In the genomic region with DNA sequence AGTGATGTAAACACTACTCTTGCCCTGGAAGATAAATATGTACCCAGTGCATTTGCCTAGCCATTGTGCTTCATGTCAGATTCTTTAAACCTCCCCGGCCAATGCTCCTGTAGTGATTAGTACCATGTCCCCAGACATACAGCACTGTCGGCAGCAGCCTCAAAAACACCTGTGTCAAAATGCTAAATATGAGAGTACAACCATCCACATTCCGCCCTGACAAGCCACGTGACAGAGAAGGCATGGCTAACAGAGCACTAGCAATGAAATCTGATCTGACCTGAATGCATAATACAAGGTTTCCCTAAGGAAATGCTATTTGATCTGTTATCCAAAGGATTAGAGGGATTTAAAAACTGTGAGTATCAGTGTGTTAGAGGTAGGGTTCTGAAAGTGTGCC, we compare ENCODE assay signal across 12 mouse cellular contexts.
DNase-seq lines count a peak whose midpoint lies in the region; ATAC-seq lines count a peak whose summit lies in the region.
"Had no signal": no experiment of that assay in that cellular context is flagged by ENCODE, and none has a peak within 500 bp of the region (broad histone marks: within the 10 kb centered on the region; RNA-seq: fewer than 3 reads in every experiment).

No protein-coding gene starts in this region.

- peaks cover 14% of the 10 kb centered on the region for H3K36me3 ChIP-seq in heart, embryonic 15.5 days
- H3K36me3 ChIP-seq in hindbrain, embryonic 14.5 days (replicated peaks; ENCODE audit: control insufficient read depth, insufficient read depth): no peaks in the 10 kb centered on the region
- H3K36me3 ChIP-seq: neural tube, embryonic 13.5 days had no signal

- H3K27ac ChIP-seq in heart, embryonic 15.5 days: peak overlapping the region; percentile 79
- no peak overlapping the region for H3K27ac ChIP-seq in hindbrain, embryonic 14.5 days
- H3K27ac ChIP-seq: hindbrain, postnatal 0 days; neural tube, embryonic 13.5 days had no signal

- intact Hi-C loops in heart, postnatal 25 days (cut with DNase I): no loop called here

- no peak overlapping the region for H3K9ac ChIP-seq in heart, embryonic 15.5 days
- no peak overlapping the region for H3K9ac ChIP-seq in hindbrain, embryonic 14.5 days
- H3K9ac ChIP-seq: neural tube, embryonic 13.5 days had no signal

- no peaks in the 10 kb centered on the region for H3K9me3 ChIP-seq in heart, embryonic 15.5 days (replicated peaks)
- peaks cover 6% of the 10 kb centered on the region; the same call in 1 of the 2 replicates for H3K9me3 ChIP-seq in hindbrain, embryonic 14.5 days (ENCODE audit: control insufficient read depth, low read length)

- H3K4me1 ChIP-seq in heart, embryonic 15.5 days (replicated peaks): peaks cover 25% of the 10 kb centered on the region
- H3K4me1 ChIP-seq in hindbrain, embryonic 14.5 days (replicated peaks; ENCODE audit: control insufficient read depth, insufficient read depth, low read length): no peaks in the 10 kb centered on the region

- no peak for DNase-seq in heart, postnatal 25 days (ENCODE audit: low spot score)
- peak; percentile 54 for DNase-seq in forelimb bud, embryonic 11.5 days (ENCODE audit: low read depth, low spot score)
- peak; percentile 29 to 41 for DNase-seq in kidney, adult 8-10 months
- DNase-seq in mesoderm, embryonic 11.5 days (ENCODE audit: low read depth, low spot score): peak; percentile 24
- DNase-seq in layer of hippocampus, adult 11-12 months (ENCODE audit: low spot score): no peak
- DNase-seq in hindbrain, embryonic 14.5 days (ENCODE audit: low spot score): no peak
- DNase-seq: cerebellum, adult 2 months; right cerebral cortex, adult 18-20 months had no signal

- H3K4me2 ChIP-seq in heart, embryonic 15.5 days: peak overlapping the region; percentile 18; the same call in 1 of the 2 replicates
- no peak overlapping the region; the same call in 1 of the 2 replicates for H3K4me2 ChIP-seq in hindbrain, embryonic 14.5 days (replicated peaks)
- H3K4me2 ChIP-seq: liver, embryonic 11.5 days; neural tube, embryonic 13.5 days had no signal

- 34% methylated on average over 4 of the region's 4 CpGs for WGBS in heart, embryonic 15.5 days
- WGBS in hindbrain, embryonic 14.5 days: 47% methylated on average over 4 of the region's 4 CpGs

- H3K4me3 ChIP-seq in heart, embryonic 15.5 days: no peak overlapping the region
- H3K4me3 ChIP-seq in hindbrain, embryonic 14.5 days (replicated peaks; ENCODE audit: low read length): no peak overlapping the region
- H3K4me3 ChIP-seq: neural tube, embryonic 13.5 days had no signal

- no peak; the same call in 1 of the 2 replicates for ATAC-seq in heart, embryonic 15.5 days (replicated peaks; ENCODE audit: insufficient number of reproducible peaks, insufficient read depth, low FRiP score, low read depth)
- ATAC-seq in hindbrain, embryonic 14.5 days (ENCODE audit: low FRiP score): no peak
- ATAC-seq: hindbrain, postnatal 0 days had no signal

- H3K27me3 ChIP-seq in heart, embryonic 15.5 days: no peaks in the 10 kb centered on the region
- no peaks in the 10 kb centered on the region for H3K27me3 ChIP-seq in hindbrain, embryonic 14.5 days (ENCODE audit: control insufficient read depth, insufficient read depth, low read length)
- H3K27me3 ChIP-seq: neural tube, embryonic 13.5 days had no signal

Comparison
In these comparisons a context has a peak if more than half of its experiments do, and no peak if none do; other contexts are left out.
1. DNase-seq: peak in forelimb bud, embryonic 11.5 days (single experiment), kidney, adult 8-10 months (2 of 2) and mesoderm, embryonic 11.5 days (single experiment); none in heart, postnatal 25 days (single experiment), layer of hippocampus, adult 11-12 months (single experiment) and hindbrain, embryonic 14.5 days (single experiment).